Mouse (Mus musculus) bone marrow, adult 2 months (tissue): ENCODE measurements at regions not wholly inside any gene's neighbourhood (a gene's known extent, or its start where the extent isn't known, plus 50 kb on each side); places are given as distances from the start of the nearest gene placed in this dataset.

Experiments used
- CTCF ChIP-seq: fragments of 200-500 bp; IDR thresholded peaks from 2 replicates; pipeline ENCODE4 v1.5.1; 2011; ENCODE audit warnings: low read length, control low read depth; ENCODE audit not compliant: control insufficient read depth, insufficient read depth
- POLR2A ChIP-seq: fragments of 200-500 bp; IDR thresholded peaks from 2 replicates; pipeline ENCODE4 v1.6.1; 2011; ENCODE audit warnings: low read depth, mild to moderate bottlenecking, control low read depth, low read length, borderline replicate concordance; ENCODE audit not compliant: control insufficient read depth

DNA sequence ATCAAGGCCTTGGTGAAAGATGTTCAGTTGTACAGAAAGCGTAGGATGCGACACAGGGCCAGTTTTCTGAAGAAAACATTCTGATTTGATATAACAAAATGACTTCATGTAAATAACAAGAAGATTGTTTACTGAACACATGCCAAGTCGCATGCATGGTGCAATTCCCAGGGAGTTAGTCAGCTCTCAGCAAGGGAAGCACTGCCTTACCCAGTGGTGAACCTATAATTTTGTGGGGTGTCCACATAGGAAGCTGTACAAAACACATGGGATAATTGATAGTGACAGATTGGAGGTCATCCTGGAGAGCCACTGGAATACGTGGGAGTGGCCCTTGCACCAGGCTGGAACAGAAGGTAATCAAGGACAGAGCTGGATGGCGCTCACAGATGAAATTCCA is 79.0 kb upstream of the Krr1 start:
- TF ChIP-seq POLR2A (no peak), CTCF (no peak)
